Mouse (Mus musculus) megakaryocyte progenitor cell, adult 5-6 weeks (primary cell): ENCODE results near the gene Gm11172. TPM values are rescaled to one million over a fixed set of nuclear protein-coding genes. Genes with fewer than 3 reads are reported as not detected.
"Not testable (repeated sequence)": the region's sequence is repeated elsewhere in the genome, so short reads cannot be mapped to it uniquely, and the experiment has no call there.

Experiments used
- ATAC-seq: replicated peaks from 2 replicates; pipeline ENCODE4 v1.8.0; 2016; ENCODE audit warnings: mild to moderate bottlenecking, moderate TSS enrichment, inconsistent platforms; ENCODE audit not compliant: poor library complexity
- total RNA-seq, 2 experiments: library from RNA; stranded (forward) in 1 of 2; stranded (reverse) in 1 of 2; fragments of 157-497, 149-512 nt in 1 of 2; fragments of 200-1000 nt in 1 of 2; gene quantifications; 2 replicates each; pipeline versions ENCODE4 v1.2.3 to v1.2.4; 2015 to 2017

The Gm11172 gene
- total RNA-seq, 2 experiments from 2014 or later = not detected

- ATAC-seq = peak; percentile 64
These were observed 27.8 kb upstream of the Gm11172 start for GRCm38 (mm10) chr16:10784793-10785370.

GRCm38 (mm10) chr16:10785371-10786231 is 27.1 kb upstream of the Gm11172 start, which contains the start of gene Socs1:
Socs1 (minus strand) TSS chr16:10785536.
- peak; percentile 63 for ATAC-seq

- peak; percentile 66 for ATAC-seq
These were observed 26.4 kb upstream of the Gm11172 start for GRCm38 (mm10) chr16:10786288-10786687.

GRCm38 (mm10) chr16:10786782-10787547 is 25.8 kb upstream of the Gm11172 start:
- ATAC-seq = no peak

GRCm38 (mm10) chr16:10787548-10788058 is 25.1 kb upstream of the Gm11172 start:
- no peak for ATAC-seq

- ATAC-seq = no peak
These were observed 24.4 kb upstream of the Gm11172 start, which contains the start of gene Tnp2 for GRCm38 (mm10) chr16:10788271-10788670. Tnp2 (minus strand) TSS chr16:10788660.

GRCm38 (mm10) chr16:10788866-10789265 is 23.8 kb upstream of the Gm11172 start:
- no peak for ATAC-seq

- no peak for ATAC-seq
These were observed 22.0 kb upstream of the Gm11172 start, which contains the start of gene Prm3 for GRCm38 (mm10) chr16:10790702-10791101. Prm3 (minus strand) TSS chr16:10790914.

GRCm38 (mm10) chr16:10796034-10796433 is 16.7 kb upstream of the Gm11172 start, which contains the start of gene Prm2:
Prm2 (minus strand) TSS chr16:10796134.
- ATAC-seq = no peak

GRCm38 (mm10) chr16:10802420-10802819 is 10.3 kb upstream of the Gm11172 start:
- not testable (repeated sequence) for ATAC-seq

GRCm38 (mm10) chr16:10805789-10806527 is 6.8 kb upstream of the Gm11172 start, which contains the start of gene Prm1:
Prm1 (minus strand) TSS chr16:10805839.
- 0 out of 2 replicates have a peak, but pooled peaks have one; percentile 29 for ATAC-seq

GRCm38 (mm10) chr16:10810376-10810775 is 2.3 kb upstream of the Gm11172 start:
- no peak for ATAC-seq

- no peak for ATAC-seq
These were observed 1.0 kb downstream of the Gm11172 start for GRCm38 (mm10) chr16:10813726-10814125.

- peak; percentile 60 for ATAC-seq
These were observed 2.1 kb downstream of the Gm11172 start for GRCm38 (mm10) chr16:10814864-10815263.

GRCm38 (mm10) chr16:10818579-10819135 is 5.9 kb downstream of the Gm11172 start:
- peak; percentile 47 for ATAC-seq

GRCm38 (mm10) chr16:10819966-10820365 is 7.3 kb downstream of the Gm11172 start:
- no peak for ATAC-seq

GRCm38 (mm10) chr16:10821387-10821786 is 8.7 kb downstream of the Gm11172 start:
- no peak for ATAC-seq

- ATAC-seq = no peak
These were observed 11.8 kb downstream of the Gm11172 start for GRCm38 (mm10) chr16:10824536-10824935.

GRCm38 (mm10) chr16:10825840-10826239 is 13.1 kb downstream of the Gm11172 start:
- no peak for ATAC-seq

GRCm38 (mm10) chr16:10827269-10827668 is 14.6 kb downstream of the Gm11172 start:
- ATAC-seq = no peak
